8 mouse cellular contexts compared by ENCODE assay signal in genomic region chr11:121237345-121238128, GRCm38 (mm10). TPM values are rescaled to one million over a fixed set of nuclear protein-coding genes. Genes with fewer than 3 reads are reported as not detected.
DNase-seq lines count a peak whose midpoint lies in the region; ATAC-seq and TF ChIP-seq lines count a peak whose summit lies in the region.

No protein-coding gene starts in this region.

- peak overlapping the region; percentile 51 for H3K4me2 ChIP-seq in kidney, postnatal 0 days (ENCODE audit: low read length)

- peaks cover 25 to 30% of the 10 kb centered on the region in 2 experiments for H3K4me1 ChIP-seq in MEL (ENCODE audit: control insufficient read depth in 1 of 2, insufficient read depth in 2 of 2, low read length in 2 of 2)
- peaks cover 2% of the 10 kb centered on the region; the same call in 1 of the 2 replicates for H3K4me1 ChIP-seq in embryonic fibroblast, embryonic 13.5 days (ENCODE audit: control insufficient read depth, insufficient read depth, low read length)
- H3K4me1 ChIP-seq in kidney, postnatal 0 days (replicated peaks; ENCODE audit: insufficient read depth, low read length), result peaks cover 10% of the 10 kb centered on the region; the same call in 1 of the 2 replicates
- peaks cover 77% of the 10 kb centered on the region for H3K4me1 ChIP-seq in megakaryocyte, embryonic 14.5 days

- H3K36me3 ChIP-seq in MEL (ENCODE audit: control insufficient read depth in 1 of 2, insufficient read depth in 2 of 2, low read length in 2 of 2), result peaks cover 6 to 53% of the 10 kb centered on the region in 2 experiments
- H3K36me3 ChIP-seq in kidney, postnatal 0 days (ENCODE audit: insufficient read depth, low read length), result peaks cover 7% of the 10 kb centered on the region; the same call in 1 of the 2 replicates
- H3K36me3 ChIP-seq in megakaryocyte, embryonic 14.5 days (replicated peaks; ENCODE audit: low read length), result peaks cover 41% of the 10 kb centered on the region

- H3K27me3 ChIP-seq in MEL (ENCODE audit: control insufficient read depth in 1 of 2, insufficient read depth in 2 of 2, low read length in 2 of 2), result no peaks in the 10 kb centered on the region
- no peaks in the 10 kb centered on the region for H3K27me3 ChIP-seq in kidney, postnatal 0 days (ENCODE audit: insufficient read depth, low read length)
- H3K27me3 ChIP-seq in megakaryocyte, embryonic 14.5 days (replicated peaks), result no peaks in the 10 kb centered on the region

- ATAC-seq in kidney, postnatal 0 days (replicated peaks; ENCODE audit: low FRiP score, low read depth), result no peak; the same call in 1 of the 2 replicates

- peak in 1 of 2 experiments; percentile 74; a peak in 2 of 4 replicates for TF ChIP-seq POLR2A in MEL (IDR thresholded peaks at IDR 0.05; ENCODE audit: control insufficient read depth in 1 of 2, insufficient read depth in 1 of 2, low read depth in 1 of 2, low read length in 2 of 2, poor library complexity in 1 of 2)
- no peak for TF ChIP-seq POLR2A in embryonic fibroblast, embryonic 13.5 days (IDR thresholded peaks at IDR 0.05; ENCODE audit: low read depth, low read length)

- WGBS in kidney, postnatal 0 days, result 3% methylated on average over 28 of the region's 28 CpGs

- H3K27ac ChIP-seq in MEL (ENCODE audit: control insufficient read depth, low read depth, low read length), result peak overlapping the region; percentile 97
- H3K27ac ChIP-seq in embryonic fibroblast, embryonic 13.5 days (ENCODE audit: insufficient read depth, low read length), result peak overlapping the region; percentile 11
- peak overlapping the region; percentile 99 for H3K27ac ChIP-seq in kidney, postnatal 0 days

- peak; percentile 42 to 54 (median 42) for TF ChIP-seq CTCF in MEL (IDR thresholded peaks at IDR 0.05 in 2 of 3, conservative IDR thresholded peaks at IDR 0.05 in 1 of 3; ENCODE audit: control insufficient read depth in 1 of 3, insufficient read depth in 1 of 3, low read depth in 2 of 3, low read length in 3 of 3, poor library complexity in 1 of 3, severe bottlenecking in 1 of 3)
- peak; percentile 57; the same call in 1 of the 2 replicates for TF ChIP-seq CTCF in embryonic fibroblast, embryonic 13.5 days (IDR thresholded peaks at IDR 0.05; ENCODE audit: borderline replicate concordance, insufficient read depth, low read length)
- peak; percentile 48 for TF ChIP-seq CTCF in kidney, postnatal 0 days (IDR thresholded peaks at IDR 0.05; ENCODE audit: low read depth)

- no peak for TF ChIP-seq RAD21 in MEL (IDR thresholded peaks at IDR 0.05; ENCODE audit: low read depth, low read length)

- peak overlapping the region; percentile 85 to 94 for H3K4me3 ChIP-seq in MEL (ENCODE audit: control insufficient read depth in 1 of 2, insufficient read depth in 1 of 2, low read depth in 2 of 2, low read length in 2 of 2)
- peak overlapping the region; percentile 86 for H3K4me3 ChIP-seq in embryonic fibroblast, embryonic 13.5 days (ENCODE audit: insufficient read depth, low read length)
- H3K4me3 ChIP-seq in kidney, postnatal 0 days (replicated peaks; ENCODE audit: low read depth, low read length), result peak overlapping the region; percentile 63
- H3K4me3 ChIP-seq in megakaryocyte, embryonic 14.5 days (replicated peaks), result peak overlapping the region; percentile 100

- H3K79me2 ChIP-seq in MEL (ENCODE audit: control insufficient read depth, insufficient read depth, low read length, poor library complexity), result peaks cover 10% of the 10 kb centered on the region

- TF ChIP-seq EP300 in MEL (IDR thresholded peaks at IDR 0.05; ENCODE audit: low read depth in 1 of 2, low read length in 2 of 2), result peak; percentile 11 to 54; a peak in 2 of 4 replicates

- DNase-seq in kidney, adult 9 months, result peak; percentile 78
- no peak for DNase-seq in kidney, postnatal 14 days
- peak; percentile 87 for DNase-seq in MEL (ENCODE audit: low read depth, low spot score)
- peak; percentile 58 for DNase-seq in kidney, postnatal 0 days (ENCODE audit: low spot score)
- no peak for DNase-seq in urinary bladder, adult 18-20 months (ENCODE audit: low spot score in 2 of 2)
- DNase-seq in layer of hippocampus, postnatal 36 days, result no peak

- peak overlapping the region; percentile 80 for H3K9ac ChIP-seq in MEL (ENCODE audit: control insufficient read depth, low read depth, low read length, poor library complexity, severe bottlenecking)
- peak overlapping the region; percentile 68 for H3K9ac ChIP-seq in kidney, postnatal 0 days (ENCODE audit: low read depth, low read length)

- H3K9me3 ChIP-seq in MEL (replicated peaks; ENCODE audit: insufficient read depth, low read length), result no peaks in the 10 kb centered on the region
- no peaks in the 10 kb centered on the region for H3K9me3 ChIP-seq in kidney, postnatal 0 days (replicated peaks; ENCODE audit: low read length)
- H3K9me3 ChIP-seq in megakaryocyte, embryonic 14.5 days, result no peaks in the 10 kb centered on the region

TF ChIP-seq in MEL, 35 proteins besides CTCF, POLR2A, EP300 and RAD21 (continues in another document):
- peak in 1 of 2 experiments; percentile 48; a peak in 1 of 4 replicates for TF ChIP-seq USF2 (IDR thresholded peaks at IDR 0.05; ENCODE audit: borderline replicate concordance in 1 of 2, insufficient read depth in 1 of 2, low read depth in 1 of 2, low read length in 2 of 2)
- no peak for TF ChIP-seq GABPA (IDR thresholded peaks at IDR 0.05; ENCODE audit: low read depth, low read length)
- no peak for TF ChIP-seq CHD2 (IDR thresholded peaks at IDR 0.05; ENCODE audit: low read length)
- peak; percentile 91 for TF ChIP-seq MAX (IDR thresholded peaks at IDR 0.05; ENCODE audit: low read length)
- peak; percentile 78; the same call in 1 of the 2 replicates for TF ChIP-seq CHD1 (IDR thresholded peaks at IDR 0.05; ENCODE audit: low read depth, low read length)
- TF ChIP-seq USF1 (IDR thresholded peaks at IDR 0.05; ENCODE audit: low read depth, low read length), result peak; percentile 90
- TF ChIP-seq JUND (IDR thresholded peaks at IDR 0.05; ENCODE audit: low read depth, low read length), result no peak
- TF ChIP-seq ETS1 (IDR thresholded peaks at IDR 0.05; ENCODE audit: low read depth, low read length), result peak; percentile 35; the same call in 1 of the 2 replicates
- peak; percentile 62 for TF ChIP-seq ELF1 (IDR thresholded peaks at IDR 0.05; ENCODE audit: low read depth, low read length)
- 0 out of 2 replicates have a peak, but pooled peaks have one; percentile 29 for TF ChIP-seq ZMIZ1 (IDR thresholded peaks at IDR 0.05; ENCODE audit: low read depth, low read length)
- TF ChIP-seq MXI1 (IDR thresholded peaks at IDR 0.05; ENCODE audit: low read depth, low read length), result peak; percentile 97
- no peak for TF ChIP-seq KAT2A (conservative IDR thresholded peaks at IDR 0.05; ENCODE audit: low read depth, low read length)

RNA-seq across cellular contexts. Expression of gene Narf, which starts 0.5 kb away (rescaled TPM):
- total RNA-seq in MEL (2012; rRNA removed), result 31.9 and 45.3 TPM in 2 replicates
- polyA plus RNA-seq in MEL (2012; ENCODE audit: insufficient read depth in 1 of 2, insufficient read length in 2 of 2, low read depth in 1 of 2, low replicate concordance in 2 of 2, missing spikeins in 1 of 2), result 10 to 100 TPM in 1 of 2 experiments, not detected in 1; 44.9 TPM
- polyA plus RNA-seq in embryonic fibroblast, embryonic 13.5 days (2011; ENCODE audit: insufficient read length, low read depth, missing spikeins), result 22.4 and 22.5 TPM in 2 replicates
- polyA plus RNA-seq in kidney, postnatal 0 days (2015; fragmentation: Nextera tagmentation; extraction: Ambion mirVana), result 30.7 and 34.6 TPM in 2 replicates
- polyA plus RNA-seq in megakaryocyte, embryonic 14.5 days (2012; ENCODE audit: insufficient read depth, low replicate concordance), result 10.2 and 13.3 TPM in 2 replicates
- total RNA-seq in layer of hippocampus, postnatal 36 days (2021), result 10 to 100 TPM; 48.9 to 56.7 TPM

RNA-seq across cellular contexts. Expression of gene Cybc1, which starts 8.4 kb away (rescaled TPM):
- 42.5 and 46.1 TPM in 2 replicates for total RNA-seq in MEL (2012; rRNA removed)
- polyA plus RNA-seq in MEL (2012; ENCODE audit: insufficient read depth in 1 of 2, insufficient read length in 2 of 2, low read depth in 1 of 2, low replicate concordance in 2 of 2, missing spikeins in 1 of 2), result 10 to 100 TPM in 1 of 2 experiments, not detected in 1; 43.6 TPM
- polyA plus RNA-seq in embryonic fibroblast, embryonic 13.5 days (2011; ENCODE audit: insufficient read length, low read depth, missing spikeins), result 30.5 and 33.9 TPM in 2 replicates
- 24.3 and 27.2 TPM in 2 replicates for polyA plus RNA-seq in kidney, postnatal 0 days (2015; fragmentation: Nextera tagmentation; extraction: Ambion mirVana)
- polyA plus RNA-seq in megakaryocyte, embryonic 14.5 days (2012; ENCODE audit: insufficient read depth, low replicate concordance), result 1.1 and 9.5 TPM in 2 replicates
- 10 to 100 TPM; 22.1 to 22.5 TPM for total RNA-seq in layer of hippocampus, postnatal 36 days (2021)

RNA-seq across cellular contexts. Expression of gene Foxk2, which starts 22.3 kb away (rescaled TPM):
- 59.6 and 64.5 TPM in 2 replicates for total RNA-seq in MEL (2012; rRNA removed)
- polyA plus RNA-seq in MEL (2012; ENCODE audit: insufficient read depth in 1 of 2, insufficient read length in 2 of 2, low read depth in 1 of 2, low replicate concordance in 2 of 2, missing spikeins in 1 of 2), result 100 to 1,000 TPM in 1 of 2 experiments, 10 to 100 TPM in 1; 68.0 to 317 TPM
- 49.4 and 55.8 TPM in 2 replicates for polyA plus RNA-seq in embryonic fibroblast, embryonic 13.5 days (2011; ENCODE audit: insufficient read length, low read depth, missing spikeins)
- 5.5 and 6.2 TPM in 2 replicates for polyA plus RNA-seq in kidney, postnatal 0 days (2015; fragmentation: Nextera tagmentation; extraction: Ambion mirVana)
- polyA plus RNA-seq in megakaryocyte, embryonic 14.5 days (2012; ENCODE audit: insufficient read depth, low replicate concordance), result 24.9 and 43.6 TPM in 2 replicates
- 10 to 100 TPM; 75.7 to 84.8 TPM for total RNA-seq in layer of hippocampus, postnatal 36 days (2021)

RNA-seq across cellular contexts. Expression of gene Ogfod3, which starts 33.0 kb away (rescaled TPM):
- 10.1 and 12.7 TPM in 2 replicates for total RNA-seq in MEL (2012; rRNA removed)
- 10 to 100 TPM in 1 of 2 experiments, not detected in 1; 12.3 TPM for polyA plus RNA-seq in MEL (2012; ENCODE audit: insufficient read depth in 1 of 2, insufficient read length in 2 of 2, low read depth in 1 of 2, low replicate concordance in 2 of 2, missing spikeins in 1 of 2)
- 3.6 and 4.5 TPM in 2 replicates for polyA plus RNA-seq in embryonic fibroblast, embryonic 13.5 days (2011; ENCODE audit: insufficient read length, low read depth, missing spikeins)
- polyA plus RNA-seq in kidney, postnatal 0 days (2015; fragmentation: Nextera tagmentation; extraction: Ambion mirVana), result 37.9 and 38.1 TPM in 2 replicates
- polyA plus RNA-seq in megakaryocyte, embryonic 14.5 days (2012; ENCODE audit: insufficient read depth, low replicate concordance), result 4.5 and 7.6 TPM in 2 replicates
- 1 to 10 TPM; 6.0 to 7.0 TPM for total RNA-seq in layer of hippocampus, postnatal 36 days (2021)

RNA-seq across cellular contexts. Expression of gene Hexdc, which starts 33.3 kb away (rescaled TPM):
- 6.4 and 7.1 TPM in 2 replicates for total RNA-seq in MEL (2012; rRNA removed)
- polyA plus RNA-seq in MEL (2012; ENCODE audit: insufficient read depth in 1 of 2, insufficient read length in 2 of 2, low read depth in 1 of 2, low replicate concordance in 2 of 2, missing spikeins in 1 of 2), result 1 to 10 TPM in 1 of 2 experiments, not detected in 1; 9.0 TPM
- polyA plus RNA-seq in embryonic fibroblast, embryonic 13.5 days (2011; ENCODE audit: insufficient read length, low read depth, missing spikeins), result 4.9 and 8.3 TPM in 2 replicates
- 8.4 and 8.9 TPM in 2 replicates for polyA plus RNA-seq in kidney, postnatal 0 days (2015; fragmentation: Nextera tagmentation; extraction: Ambion mirVana)
- polyA plus RNA-seq in megakaryocyte, embryonic 14.5 days (2012; ENCODE audit: insufficient read depth, low replicate concordance), result 3.7 and 4.2 TPM in 2 replicates
- 10 to 100 TPM; 16.7 to 20.2 TPM for total RNA-seq in layer of hippocampus, postnatal 36 days (2021)

Comparison
In these comparisons a context has a peak if more than half of its experiments do, and no peak if none do; other contexts are left out.
1. DNase-seq: peak in kidney, adult 9 months (single experiment), MEL (single experiment) and kidney, postnatal 0 days (single experiment); none in kidney, postnatal 14 days (single experiment), urinary bladder, adult 18-20 months (0 of 2) and layer of hippocampus, postnatal 36 days (0 of 2).
2. H3K27ac ChIP-seq: peak in every context shown above with its lines; median percentile 99 in kidney, postnatal 0 days; 97 in MEL; 11 in embryonic fibroblast, embryonic 13.5 days.
3. Peak in every context shown above with its lines, with median percentiles within 50 percentile points of each other: H3K4me3 ChIP-seq and CTCF ChIP-seq.